Mouse (Mus musculus) hindbrain, embryonic 10.5 days (tissue): ENCODE results near the gene Samd14. TPM values are rescaled to one million over a fixed set of nuclear protein-coding genes. Genes with fewer than 3 reads are reported as not detected.
"Not testable (repeated sequence)": the region's sequence is repeated elsewhere in the genome, so short reads cannot be mapped to it uniquely, and the experiment has no call there.

ENCODE experiments used
- DNase-seq: peaks from one replicate; pipeline ENCODE4 v3.0.0-alpha.2; 2017; ENCODE audit warnings: low spot score
- H3K27ac ChIP-seq: fragments of 300-500 bp; sonication (generic); 2 replicates; pipeline ENCODE4 v1.5.1; 2016; ENCODE audit warnings: mild to moderate bottlenecking, moderate library complexity
- H3K27me3 ChIP-seq: fragments of 300-500 bp; sonication (generic); 2 replicates; pipeline ENCODE4 v1.6.1; 2016; ENCODE audit warnings: mild to moderate bottlenecking; ENCODE audit not compliant: poor library complexity, insufficient read depth, severe bottlenecking
- H3K36me3 ChIP-seq: fragments of 300-500 bp; sonication (generic); 2 replicates; pipeline ENCODE4 v1.6.1; 2016; ENCODE audit warnings: mild to moderate bottlenecking, moderate library complexity
- H3K4me1 ChIP-seq: fragments of 300-500 bp; sonication (generic); replicated peaks from 2 replicates; pipeline ENCODE4 v1.6.1; 2016; ENCODE audit warnings: mild to moderate bottlenecking
- H3K4me3 ChIP-seq: fragments of 300-500 bp; sonication (generic); 2 replicates; pipeline ENCODE4 v1.5.1; 2016; ENCODE audit warnings: mild to moderate bottlenecking, moderate library complexity
- H3K9me3 ChIP-seq: fragments of 300-500 bp; sonication (generic); 2 replicates; pipeline ENCODE4 v1.6.1; 2016; ENCODE audit warnings: mild to moderate bottlenecking, moderate library complexity
- WGBS: fragments of 180-500 bp; shearing (Covaris S2); methylation state at CpG from one replicate; pipeline ENCODE4 v1.1.7; 2016; 5-methylcytosine and 5-hydroxymethylcytosine counted together
- polyA plus RNA-seq: library from polyadenylated mRNA; unstranded; fragments of >200 nt; fragmentation: Nextera tagmentation; extraction: Ambion mirVana; gene quantifications from 2 replicates; pipeline ENCODE4 v1.2.1, GENCODE M21; 2016

The Samd14 gene
- 38.8 and 71.5 TPM in 2 replicates for polyA plus RNA-seq

GRCm38 (mm10) chr11:95009629-95010014 is at the start of gene Samd14:
Samd14 (plus strand) TSS chr11:95009879.
- Histone ChIP-seq H3K4me3 (peak within 1 kb of the TSS; percentile 90), H3K36me3 (peaks cover 36% of the 10 kb centered on the region), H3K9me3 (no peaks in the 10 kb centered on the region), H3K27ac (peak within 1 kb of the TSS; percentile 96), H3K4me1 (peaks cover 79% of the 10 kb centered on the region), H3K27me3 (no peaks in the 10 kb centered on the region)
- WGBS: under 1% methylated on average over 29 of the region's 32 CpGs
- DNase-seq: peak; percentile 85

DNA sequence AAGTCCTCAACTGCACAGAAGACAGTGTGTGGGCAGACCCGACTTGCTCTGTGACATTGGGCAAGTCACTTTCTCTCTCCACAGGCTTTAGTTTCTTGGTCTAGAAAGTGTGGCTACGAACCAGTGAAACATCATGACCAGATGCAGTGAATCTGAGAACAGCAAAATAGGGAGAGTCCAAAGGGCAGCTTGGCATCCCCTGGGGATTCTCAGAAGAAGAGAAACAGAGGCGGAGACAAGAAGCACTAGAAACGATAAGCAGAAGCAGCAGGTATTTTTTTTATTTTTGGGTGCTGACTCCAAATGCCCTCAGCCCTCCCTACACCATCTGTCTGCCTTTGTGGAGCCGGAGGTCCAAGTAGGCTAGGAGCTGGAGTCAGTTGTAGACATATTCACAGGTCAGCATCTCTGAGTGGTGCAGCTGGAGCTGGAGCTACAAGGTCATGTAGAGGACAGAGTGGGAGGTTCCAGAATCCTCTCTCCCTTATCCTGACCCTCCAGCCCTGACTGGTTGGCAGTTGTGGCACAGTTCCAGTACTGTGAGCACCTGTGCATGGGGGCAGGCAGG is 47.1 kb upstream of the Samd14 start:
- no peaks in the 10 kb centered on the region; the same call in 1 of the 2 replicates for H3K27me3 ChIP-seq
- peaks cover 20% of the 10 kb centered on the region for H3K4me1 ChIP-seq
- H3K4me3 ChIP-seq: no peak overlapping the region
- WGBS: 77% methylated on average over 5 of the region's 5 CpGs
- DNase-seq: no peak
- H3K36me3 ChIP-seq: no peaks in the 10 kb centered on the region
- no peaks in the 10 kb centered on the region for H3K9me3 ChIP-seq
- H3K27ac ChIP-seq: no peak overlapping the region

DNA sequence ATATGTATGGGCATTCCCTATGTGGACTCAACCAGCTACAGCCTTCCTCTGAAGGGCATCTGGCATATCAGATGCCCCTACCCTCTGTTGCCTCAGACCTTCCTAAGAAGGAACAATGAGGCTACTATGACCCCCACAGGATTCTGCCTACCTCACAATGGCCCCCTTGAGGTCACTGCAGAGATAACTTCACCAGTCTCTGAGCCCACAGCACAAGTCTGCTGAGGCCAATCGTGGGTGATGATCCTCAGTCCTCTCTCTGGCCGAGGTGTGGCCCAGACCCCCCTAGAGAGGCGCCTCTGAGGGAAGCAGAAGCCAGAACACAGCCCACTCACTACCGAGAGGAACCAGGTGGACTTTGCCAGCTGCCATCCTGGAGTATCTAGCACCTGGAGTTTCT is 42.3 kb upstream of the Samd14 start, which contains the start of gene Hils1:
Gene Hils1, plus strand, starts transcription at position 175 of the 400 bp plus-strand sequence.
- Histone ChIP-seq H3K4me1 (peaks cover 15% of the 10 kb centered on the region), H3K27ac (no peak within 1 kb of the TSS), H3K27me3 (peaks cover 17% of the 10 kb centered on the region), H3K4me3 (no peak within 1 kb of the TSS), H3K36me3 (no peaks in the 10 kb centered on the region), H3K9me3 (no peaks in the 10 kb centered on the region)
- DNase-seq: no peak
- 50% methylated on average over 4 of the region's 4 CpGs for WGBS

DNA sequence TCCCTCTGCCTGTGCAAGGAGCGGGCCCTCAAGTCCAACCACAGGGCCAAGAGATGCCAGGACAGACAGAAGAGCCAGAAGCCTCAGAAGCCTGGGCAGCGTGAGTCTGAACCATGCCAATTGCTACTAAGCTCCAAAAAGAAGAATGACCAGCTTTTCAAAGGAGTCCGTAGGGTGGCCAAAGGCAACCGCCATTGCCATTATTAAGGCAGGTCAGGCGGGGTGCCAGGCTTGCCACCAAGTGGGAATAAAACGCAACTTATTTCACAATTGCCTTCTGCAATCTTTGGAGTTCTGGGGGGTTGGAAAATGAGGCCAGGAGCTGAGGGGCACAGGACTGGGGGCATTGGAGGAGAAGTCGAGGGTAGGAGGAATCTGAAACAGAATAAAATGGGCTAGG is 41.5 kb upstream of the Samd14 start:
- 87% methylated on average over 7 of the region's 7 CpGs for WGBS
- Histone ChIP-seq H3K4me3 (no peak overlapping the region), H3K27me3 (peaks cover 17% of the 10 kb centered on the region), H3K9me3 (no peaks in the 10 kb centered on the region), H3K27ac (no peak overlapping the region), H3K36me3 (no peaks in the 10 kb centered on the region), H3K4me1 (peaks cover 15% of the 10 kb centered on the region)
- no peak for DNase-seq

- not testable (repeated sequence) for H3K4me3 ChIP-seq, H3K36me3 ChIP-seq, H3K27ac ChIP-seq, DNase-seq, H3K9me3 ChIP-seq
- H3K4me1 ChIP-seq: peaks cover 23% of the 10 kb centered on the region
- WGBS: 89% methylated on average over 4 of the region's 4 CpGs
- H3K27me3 ChIP-seq: peaks cover 17% of the 10 kb centered on the region
Observed at GRCm38 (mm10) chr11:94969709-94970108, 40.0 kb upstream of the Samd14 start.

DNA sequence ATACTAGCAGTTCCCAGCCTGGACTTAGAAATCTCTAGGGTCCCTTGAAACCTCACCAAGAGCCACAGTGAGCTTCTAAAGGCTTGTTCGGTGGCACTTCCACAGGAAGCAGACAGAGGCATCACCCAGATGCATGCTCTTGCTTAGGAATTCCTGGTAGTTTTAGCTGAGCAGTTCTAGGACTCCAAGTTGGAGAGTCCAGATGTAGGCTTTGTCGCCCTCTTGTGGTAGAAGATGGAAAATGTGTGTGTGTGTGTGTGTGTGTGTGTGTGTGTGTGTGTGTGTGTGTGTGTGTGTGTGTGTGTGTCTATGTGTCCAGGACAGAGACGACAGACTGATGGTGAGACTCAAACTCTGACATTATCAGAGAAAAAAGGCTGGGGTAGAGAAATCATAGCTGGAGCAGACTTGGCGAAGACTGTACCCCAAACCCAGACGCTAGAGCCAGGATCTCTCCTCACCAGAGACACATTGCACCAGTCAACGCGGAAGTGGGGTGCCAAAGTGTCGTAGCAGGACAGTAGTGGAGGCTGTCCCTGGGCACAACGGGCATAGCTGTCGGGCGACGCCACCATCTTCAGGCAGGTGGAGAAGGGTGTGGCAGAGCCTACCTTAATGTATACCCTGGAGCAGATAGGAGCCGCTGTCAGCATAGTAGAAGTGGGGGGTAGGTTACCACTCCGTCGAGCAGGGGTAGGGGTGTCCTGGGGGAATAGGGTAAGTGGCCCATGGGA is 39.3 kb upstream of the Samd14 start:
- WGBS: 61% methylated on average over 15 of the region's 15 CpGs
- Histone ChIP-seq H3K4me3 (no peak overlapping the region), H3K27ac (no peak overlapping the region), H3K9me3 (no peaks in the 10 kb centered on the region), H3K4me1 (peaks cover 23% of the 10 kb centered on the region), H3K27me3 (peaks cover 17% of the 10 kb centered on the region), H3K36me3 (no peaks in the 10 kb centered on the region)
- DNase-seq: peak; percentile 72

- 70% methylated on average over 16 of the region's 16 CpGs for WGBS
- Histone ChIP-seq H3K4me3 (no peak overlapping the region), H3K9me3 (no peaks in the 10 kb centered on the region)
Observed at GRCm38 (mm10) chr11:94971895-94972615, 37.6 kb upstream of the Samd14 start.

DNA sequence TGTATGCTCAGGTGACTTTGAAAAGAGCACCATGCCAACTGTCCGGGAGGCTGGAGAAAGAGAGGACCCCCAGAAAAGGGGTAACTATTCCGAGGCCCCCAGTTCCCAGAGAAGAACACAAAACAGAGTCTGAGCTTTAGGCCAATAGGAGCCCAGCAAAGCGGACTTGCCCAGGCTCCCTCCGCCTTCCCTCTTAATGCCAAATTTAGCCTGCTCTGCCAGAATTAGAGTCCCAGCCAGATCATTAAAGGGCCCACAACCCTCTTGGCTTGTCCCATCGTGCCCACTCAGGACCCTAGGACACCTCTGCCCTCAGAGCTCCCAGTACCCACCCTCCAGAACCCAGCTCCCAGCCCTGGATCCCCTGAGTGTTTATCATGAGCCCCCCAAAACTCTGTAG is 36.8 kb upstream of the Samd14 start:
- Histone ChIP-seq H3K27me3 (peaks cover 23% of the 10 kb centered on the region), H3K27ac (peak overlapping the region; percentile 42)
- 77% methylated on average over 5 of the region's 5 CpGs for WGBS

More at GRCm38 (mm10) chr11:94971895-94972615, 37.6 kb upstream of the Samd14 start:
- DNase-seq: no peak
- H3K4me1 ChIP-seq: peaks cover 23% of the 10 kb centered on the region
- peaks cover 23% of the 10 kb centered on the region for H3K27me3 ChIP-seq
- no peaks in the 10 kb centered on the region for H3K36me3 ChIP-seq
- no peak overlapping the region for H3K27ac ChIP-seq

DNA sequence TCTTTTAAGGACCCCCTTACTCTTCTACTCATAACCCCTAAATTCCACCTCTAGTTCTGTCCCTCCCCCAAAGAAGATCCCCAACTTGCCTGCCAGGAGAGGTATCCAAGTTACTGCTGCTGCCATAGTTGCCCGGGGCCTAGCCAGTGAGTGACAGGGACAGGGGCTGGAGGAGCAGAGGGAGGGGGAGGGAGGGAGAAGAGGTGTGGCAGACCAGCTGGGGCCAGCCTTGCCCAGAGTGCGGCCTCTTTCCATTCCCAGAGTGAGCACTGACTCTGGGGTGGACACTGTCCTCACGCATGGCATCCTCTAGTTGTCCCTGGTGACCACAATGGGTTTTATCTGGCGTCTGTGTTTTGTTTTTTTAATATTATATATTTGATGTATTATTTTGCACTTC is 36.4 kb upstream of the Samd14 start:
- Histone ChIP-seq H3K4me1 (peaks cover 28% of the 10 kb centered on the region), H3K4me3 (no peak overlapping the region), H3K9me3 (no peaks in the 10 kb centered on the region), H3K36me3 (no peaks in the 10 kb centered on the region), H3K27me3 (peaks cover 23% of the 10 kb centered on the region), H3K27ac (peak overlapping the region; percentile 42)
- WGBS: 48% methylated on average over 4 of the region's 4 CpGs
- DNase-seq: peak; percentile 40

More for the DNA sequence above, 36.8 kb upstream of the Samd14 start:
- Histone ChIP-seq H3K9me3 (no peaks in the 10 kb centered on the region), H3K4me1 (peaks cover 24% of the 10 kb centered on the region), H3K4me3 (no peak overlapping the region), H3K36me3 (no peaks in the 10 kb centered on the region)
- DNase-seq: no peak

- Histone ChIP-seq H3K36me3 (no peaks in the 10 kb centered on the region), H3K27ac (no peak overlapping the region)
Observed at GRCm38 (mm10) chr11:94974951-94975350, 34.7 kb upstream of the Samd14 start.

GRCm38 (mm10) chr11:94976199-94976598 is 33.5 kb upstream of the Samd14 start, which contains the start of gene Sgca:
Sgca (minus strand) TSS chr11:94976327.
- Histone ChIP-seq H3K36me3 (no peaks in the 10 kb centered on the region), H3K4me3 (no peak within 1 kb of the TSS), H3K4me1 (peaks cover 42% of the 10 kb centered on the region), H3K9me3 (no peaks in the 10 kb centered on the region), H3K27ac (no peak within 1 kb of the TSS), H3K27me3 (peaks cover 12% of the 10 kb centered on the region)
- whole genome bisulfite sequencing: 75% methylated on average over 5 of the region's 5 CpGs
- no peak for DNase-seq

More at GRCm38 (mm10) chr11:94974951-94975350, 34.7 kb upstream of the Samd14 start:
- H3K9me3 ChIP-seq: no peaks in the 10 kb centered on the region
- H3K27me3 ChIP-seq: peaks cover 17% of the 10 kb centered on the region
- H3K4me3 ChIP-seq: no peak overlapping the region
- whole genome bisulfite sequencing: 87% methylated on average over 2 of the region's 2 CpGs
- DNase-seq: no peak
- H3K4me1 ChIP-seq: peaks cover 42% of the 10 kb centered on the region

DNA sequence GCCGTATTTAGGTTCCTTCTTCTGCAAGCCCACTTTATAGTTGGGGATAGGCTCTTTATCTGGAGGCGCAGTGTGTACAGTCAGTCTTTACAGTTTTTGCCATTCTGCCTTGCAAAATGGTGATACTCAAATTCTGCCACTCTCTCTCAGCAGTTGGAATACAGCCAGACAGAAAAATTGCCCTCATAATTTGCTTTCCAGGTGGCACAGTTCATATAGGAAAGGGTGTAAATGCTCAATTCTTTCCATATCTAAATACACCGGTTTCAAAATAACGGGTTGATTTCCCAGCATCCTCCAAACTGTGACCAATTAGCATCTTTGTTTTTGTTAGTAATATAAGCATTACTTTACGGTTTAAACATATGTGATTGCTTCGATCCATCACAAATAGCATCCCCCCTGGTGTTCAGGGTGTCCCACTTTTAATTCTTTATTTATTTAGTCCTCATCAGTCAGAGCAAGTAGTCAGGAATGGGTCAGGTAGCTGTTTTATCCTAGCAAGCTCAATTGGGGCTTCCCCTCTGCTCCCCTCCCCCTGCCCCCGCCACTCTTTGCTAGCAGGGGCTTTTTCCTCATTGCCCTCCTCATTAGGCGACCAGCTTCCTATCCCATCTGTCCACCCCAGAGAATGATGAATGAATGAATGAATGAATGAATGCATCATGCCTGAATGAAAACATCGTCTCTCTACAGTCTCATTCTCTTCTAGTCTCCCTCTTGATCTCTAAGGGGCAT is 31.3 kb upstream of the Samd14 start:
- Histone ChIP-seq H3K36me3 (no peaks in the 10 kb centered on the region), H3K9me3 (no peaks in the 10 kb centered on the region), H3K4me3 (peak overlapping the region; percentile 37), H3K4me1 (peaks cover 26% of the 10 kb centered on the region), H3K27ac (peak overlapping the region; percentile 86), H3K27me3 (peaks cover 5% of the 10 kb centered on the region; the same call in 1 of the 2 replicates)
- 50% methylated on average over 9 of the region's 9 CpGs for WGBS
- peak; percentile 46 for DNase-seq
